Comparison of ENCODE assay signal across 34 mouse cellular contexts in genomic region chr12:79812422-79812821, GRCm38 (mm10).
A peak's percentile ranks its signal among the peaks of the same experiment; 100 is the strongest.
DNase-seq lines count a peak whose midpoint lies in the region; ATAC-seq lines count a peak whose summit lies in the region.
"Had no signal": no experiment of that assay in that cellular context is flagged by ENCODE, and none has a peak within 500 bp of the region (broad histone marks: within the 10 kb centered on the region; RNA-seq: fewer than 3 reads in every experiment).

No protein-coding gene starts in this region.

- peaks cover 37% of the 10 kb centered on the region for H3K27me3 ChIP-seq in hindbrain, embryonic 10.5 days (ENCODE audit: insufficient read depth, poor library complexity, severe bottlenecking)
- H3K27me3 ChIP-seq in hindbrain, embryonic 16.5 days (replicated peaks; ENCODE audit: control insufficient read depth, insufficient read depth, low read length) = peaks cover 2% of the 10 kb centered on the region; the same call in 1 of the 2 replicates
- H3K27me3 ChIP-seq in midbrain, embryonic 12.5 days = peaks cover 12% of the 10 kb centered on the region
- H3K27me3 ChIP-seq in midbrain, embryonic 16.5 days (ENCODE audit: control insufficient read depth, insufficient read depth, low read depth, low read length) = no peaks in the 10 kb centered on the region; the same call in 1 of the 2 replicates
- peaks cover 12% of the 10 kb centered on the region for H3K27me3 ChIP-seq in embryonic facial prominence, embryonic 10.5 days (replicated peaks; ENCODE audit: low read depth, poor library complexity, severe bottlenecking)
- H3K27me3 ChIP-seq: CH12.LX; embryonic facial prominence, embryonic 13.5 days; heart, embryonic 12.5 days; intestine, embryonic 15.5 days; limb, embryonic 13.5 days; liver, embryonic 12.5 days; midbrain, embryonic 15.5 days had no signal

- H3K9me3 ChIP-seq in hindbrain, embryonic 10.5 days = 0 out of 2 replicates have a peak, but pooled peaks cover 3% of the 10 kb centered on the region
- no peaks in the 10 kb centered on the region for H3K9me3 ChIP-seq in hindbrain, embryonic 16.5 days (ENCODE audit: control insufficient read depth, low read length)
- H3K9me3 ChIP-seq in midbrain, embryonic 12.5 days = no peaks in the 10 kb centered on the region
- no peaks in the 10 kb centered on the region; the same call in 1 of the 2 replicates for H3K9me3 ChIP-seq in midbrain, embryonic 16.5 days (replicated peaks; ENCODE audit: control insufficient read depth, low read length, poor library complexity, severe bottlenecking)
- H3K9me3 ChIP-seq in embryonic facial prominence, embryonic 10.5 days = no peaks in the 10 kb centered on the region
- H3K9me3 ChIP-seq: embryonic facial prominence, embryonic 13.5 days; forebrain, embryonic 13.5 days; intestine, embryonic 15.5 days; limb, embryonic 13.5 days; liver, embryonic 12.5 days; midbrain, embryonic 15.5 days had no signal

- WGBS in hindbrain, embryonic 10.5 days = 28% methylated on average over 8 of the region's 8 CpGs
- 36% methylated on average over 8 of the region's 8 CpGs for whole genome bisulfite sequencing in hindbrain, embryonic 16.5 days
- 24% methylated on average over 8 of the region's 8 CpGs for WGBS in midbrain, embryonic 12.5 days
- WGBS in midbrain, embryonic 16.5 days = 33% methylated on average over 8 of the region's 8 CpGs
- 46% methylated on average over 8 of the region's 8 CpGs for WGBS in embryonic facial prominence, embryonic 10.5 days

- H3K4me3 ChIP-seq in hindbrain, embryonic 10.5 days = no peak overlapping the region
- no peak overlapping the region for H3K4me3 ChIP-seq in hindbrain, embryonic 16.5 days (ENCODE audit: low read length)
- no peak overlapping the region for H3K4me3 ChIP-seq in midbrain, embryonic 12.5 days
- no peak overlapping the region for H3K4me3 ChIP-seq in midbrain, embryonic 16.5 days (ENCODE audit: low read depth, low read length)
- H3K4me3 ChIP-seq in embryonic facial prominence, embryonic 10.5 days = no peak overlapping the region
- H3K4me3 ChIP-seq: embryonic facial prominence, embryonic 13.5 days; forebrain, embryonic 13.5 days; gastrocnemius, adult 2 months; heart, adult 2 months; heart, embryonic 12.5 days; intestine, embryonic 15.5 days; layer of hippocampus, adult 2 months; left cerebral cortex, adult 2 months; limb, embryonic 13.5 days; liver, embryonic 12.5 days; midbrain, embryonic 15.5 days had no signal

- peaks cover 70% of the 10 kb centered on the region for H3K4me1 ChIP-seq in hindbrain, embryonic 10.5 days (replicated peaks)
- peaks cover 8% of the 10 kb centered on the region; the same call in 1 of the 2 replicates for H3K4me1 ChIP-seq in hindbrain, embryonic 16.5 days (ENCODE audit: control insufficient read depth, insufficient read depth, low read depth, low read length)
- H3K4me1 ChIP-seq in midbrain, embryonic 12.5 days = peaks cover 46% of the 10 kb centered on the region
- peaks cover 15% of the 10 kb centered on the region; the same call in 1 of the 2 replicates for H3K4me1 ChIP-seq in midbrain, embryonic 16.5 days (ENCODE audit: control insufficient read depth, insufficient read depth, low read length)
- H3K4me1 ChIP-seq in embryonic facial prominence, embryonic 10.5 days = peaks cover 64% of the 10 kb centered on the region
- H3K4me1 ChIP-seq: liver, embryonic 12.5 days had no signal

- ATAC-seq in hindbrain, embryonic 16.5 days = no peak
- no peak for ATAC-seq in midbrain, embryonic 12.5 days (ENCODE audit: low FRiP score, low read depth)
- no peak for ATAC-seq in midbrain, embryonic 16.5 days
- no peak for ATAC-seq in granulocyte monocyte progenitor cell, adult 5-6 weeks (replicated peaks; ENCODE audit: poor library complexity, severe bottlenecking)
- ATAC-seq: forebrain, embryonic 13.5 days; hindbrain, postnatal 0 days; intestine, embryonic 15.5 days; liver, embryonic 12.5 days; lung, postnatal 0 days; midbrain, embryonic 15.5 days had no signal

- H3K27ac ChIP-seq in hindbrain, embryonic 10.5 days = peak overlapping the region; percentile 87
- no peak overlapping the region for H3K27ac ChIP-seq in hindbrain, embryonic 16.5 days (ENCODE audit: low read depth, low read length)
- H3K27ac ChIP-seq in midbrain, embryonic 12.5 days (replicated peaks) = peak overlapping the region; percentile 58; the same call in 1 of the 2 replicates
- no peak overlapping the region for H3K27ac ChIP-seq in midbrain, embryonic 16.5 days (ENCODE audit: low read length)
- H3K27ac ChIP-seq in embryonic facial prominence, embryonic 10.5 days (replicated peaks) = peak overlapping the region; percentile 80
- H3K27ac ChIP-seq: embryonic facial prominence, embryonic 13.5 days; forebrain, embryonic 13.5 days; gastrocnemius, adult 2 months; heart, adult 2 months; hindbrain, postnatal 0 days; intestine, embryonic 15.5 days; layer of hippocampus, adult 2 months; left cerebral cortex, adult 2 months; limb, embryonic 13.5 days; liver, embryonic 12.5 days; midbrain, embryonic 15.5 days; stomach, postnatal 0 days had no signal

- H3K4me2 ChIP-seq in hindbrain, embryonic 16.5 days (ENCODE audit: low read length) = no peak overlapping the region
- no peak overlapping the region for H3K4me2 ChIP-seq in midbrain, embryonic 12.5 days (replicated peaks)
- H3K4me2 ChIP-seq in midbrain, embryonic 16.5 days (ENCODE audit: low read length) = no peak overlapping the region
- H3K4me2 ChIP-seq: embryonic facial prominence, embryonic 13.5 days; forebrain, embryonic 13.5 days; heart, embryonic 12.5 days; intestine, embryonic 15.5 days; limb, embryonic 13.5 days; liver, embryonic 12.5 days; midbrain, embryonic 15.5 days had no signal

- DNase-seq in hindbrain, embryonic 10.5 days (ENCODE audit: low spot score) = no peak
- no peak for DNase-seq in embryonic facial prominence, embryonic 10.5 days (ENCODE audit: low spot score)
- DNase-seq in spleen, postnatal 10 days (ENCODE audit: low spot score in 2 of 2) = no peak
- DNase-seq: adrenal gland, adult 8-10 months; cerebellum, adult 11 months; cerebellum, adult 9-10 months; cerebellum, postnatal 36 days; gastrocnemius, adult 2 months; gastrocnemius, postnatal 36 days; heart, adult 2 months; heart, postnatal 4 days; kidney, adult 2 months; kidney, postnatal 36 days; lung, adult 18-20 months; spleen, adult 18-20 months; thymus, adult 18-20 months; thymus, postnatal 4 days had no signal

- no peaks in the 10 kb centered on the region for H3K36me3 ChIP-seq in hindbrain, embryonic 10.5 days
- H3K36me3 ChIP-seq in hindbrain, embryonic 16.5 days (ENCODE audit: control insufficient read depth, insufficient read depth, low read length) = no peaks in the 10 kb centered on the region
- no peaks in the 10 kb centered on the region for H3K36me3 ChIP-seq in midbrain, embryonic 12.5 days
- no peaks in the 10 kb centered on the region for H3K36me3 ChIP-seq in midbrain, embryonic 16.5 days (ENCODE audit: control insufficient read depth, insufficient read depth, low read length)
- no peaks in the 10 kb centered on the region for H3K36me3 ChIP-seq in embryonic facial prominence, embryonic 10.5 days (replicated peaks)
- H3K36me3 ChIP-seq: embryonic facial prominence, embryonic 13.5 days; heart, embryonic 12.5 days; intestine, embryonic 15.5 days; limb, embryonic 13.5 days; liver, embryonic 12.5 days; midbrain, embryonic 15.5 days had no signal

- no peak overlapping the region for H3K9ac ChIP-seq in hindbrain, embryonic 16.5 days (ENCODE audit: low read depth, low read length)
- no peak overlapping the region for H3K9ac ChIP-seq in midbrain, embryonic 12.5 days (replicated peaks)
- H3K9ac ChIP-seq in midbrain, embryonic 16.5 days (ENCODE audit: low read depth, low read length) = no peak overlapping the region
- H3K9ac ChIP-seq: embryonic facial prominence, embryonic 13.5 days; forebrain, embryonic 13.5 days; heart, embryonic 12.5 days; intestine, embryonic 15.5 days; limb, embryonic 13.5 days; liver, embryonic 12.5 days; midbrain, embryonic 15.5 days had no signal

Comparison
In these comparisons a context has a peak if more than half of its experiments do, and no peak if none do; other contexts are left out.
1. H3K27ac ChIP-seq: peak in hindbrain, embryonic 10.5 days (single experiment), midbrain, embryonic 12.5 days (single experiment) and embryonic facial prominence, embryonic 10.5 days (single experiment); none in hindbrain, embryonic 16.5 days (single experiment) and midbrain, embryonic 16.5 days (single experiment).